Mouse (Mus musculus) testis, adult 2 months (tissue): Measurements from ENCODE around the gene Lrrc4.

Experiments used
- CTCF ChIP-seq: fragments of 200-500 bp; IDR thresholded peaks from 2 replicates; pipeline ENCODE4 v1.5.1; 2012; ENCODE audit warnings: low read depth, mild to moderate bottlenecking, inconsistent platforms, low read length, moderate library complexity; ENCODE audit not compliant: control insufficient read depth, insufficient read depth, insufficient replicate concordance
- POLR2A ChIP-seq: fragments of 200-500 bp; IDR thresholded peaks from 2 replicates; pipeline ENCODE4 v1.6.1; 2012; ENCODE audit warnings: low read depth, mild to moderate bottlenecking, inconsistent platforms, low read length, moderate library complexity; ENCODE audit not compliant: control insufficient read depth

GRCm38 (mm10) chr6:28685745-28686144, 145.8 kb downstream of the Lrrc4 start:
- no peak for TF ChIP-seq CTCF
- TF ChIP-seq POLR2A: no peak
